Mouse (Mus musculus) heart, embryonic 10.5 days (tissue): ENCODE results near the gene Pgpep1. TPM values are rescaled to one million over a fixed set of nuclear protein-coding genes. Genes with fewer than 3 reads are reported as not detected.

Source experiments
- DNase-seq: peaks from one replicate; pipeline ENCODE4 v3.0.0-alpha.2; 2017; ENCODE audit warnings: low spot score
- H3K27ac ChIP-seq: fragments of 300-500 bp; sonication (generic); 2 replicates; pipeline ENCODE4 v1.5.1; 2016; ENCODE audit warnings: mild to moderate bottlenecking
- H3K27me3 ChIP-seq: fragments of 300-500 bp; sonication (generic); 2 replicates; pipeline ENCODE4 v1.6.1; 2016; ENCODE audit warnings: mild to moderate bottlenecking; ENCODE audit not compliant: poor library complexity, insufficient read depth, severe bottlenecking
- H3K36me3 ChIP-seq: fragments of 300-500 bp; sonication (generic); 2 replicates; pipeline ENCODE4 v1.6.1; 2016; ENCODE audit warnings: mild to moderate bottlenecking, moderate library complexity
- H3K4me1 ChIP-seq: fragments of 300-500 bp; sonication (generic); 2 replicates; pipeline ENCODE4 v1.6.1; 2016; ENCODE audit warnings: mild to moderate bottlenecking
- H3K4me3 ChIP-seq: fragments of 300-500 bp; sonication (generic); 2 replicates; pipeline ENCODE4 v1.5.1; 2016; ENCODE audit warnings: mild to moderate bottlenecking, moderate library complexity
- H3K9me3 ChIP-seq: fragments of 300-500 bp; sonication (generic); 2 replicates; pipeline ENCODE4 v1.6.1; 2016; ENCODE audit warnings: mild to moderate bottlenecking, moderate library complexity
- WGBS: fragments of 180-500 bp; shearing (Covaris S2); methylation state at CpG from one replicate; pipeline ENCODE4 v1.1.7; 2016; 5-methylcytosine and 5-hydroxymethylcytosine counted together
- polyA plus RNA-seq: library from polyadenylated mRNA; unstranded; fragments of >200 nt; fragmentation: Nextera tagmentation; extraction: Ambion mirVana; gene quantifications from 2 replicates; pipeline ENCODE4 v1.2.1, GENCODE M21; 2016

Pgpep1 gene
- polyA plus RNA-seq, 1 experiment from 2014 or later, result 42.0 TPM

DNA sequence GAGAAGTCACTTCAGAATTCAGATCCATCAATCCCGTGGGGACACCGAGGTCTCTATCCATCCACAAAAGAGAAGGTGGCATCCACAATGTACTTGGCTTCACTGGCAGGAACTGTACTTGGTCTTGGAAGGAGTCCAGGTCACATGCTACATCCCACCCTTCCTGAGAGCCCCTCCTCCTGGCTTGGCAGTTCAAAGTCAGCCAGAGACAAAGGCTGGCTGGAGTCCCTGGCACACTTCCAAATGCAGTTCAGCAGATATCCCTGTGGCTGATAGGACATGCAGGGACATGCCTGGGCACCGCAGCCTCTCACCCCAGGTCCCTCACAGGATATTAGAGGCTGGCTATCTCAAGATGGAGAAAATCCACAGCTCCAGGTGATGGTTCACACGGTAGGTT is 10.9 kb downstream of the Pgpep1 start:
- no peak overlapping the region for H3K4me3 ChIP-seq
- H3K36me3 ChIP-seq, result peaks cover 36% of the 10 kb centered on the region
- H3K27me3 ChIP-seq, result no peaks in the 10 kb centered on the region
- H3K9me3 ChIP-seq, result no peaks in the 10 kb centered on the region
- peaks cover 52% of the 10 kb centered on the region for H3K4me1 ChIP-seq
- peak overlapping the region; percentile 83 for H3K27ac ChIP-seq
- DNase-seq, result peak; percentile 93
- WGBS, result 42% methylated on average over 4 of the region's 4 CpGs

DNA sequence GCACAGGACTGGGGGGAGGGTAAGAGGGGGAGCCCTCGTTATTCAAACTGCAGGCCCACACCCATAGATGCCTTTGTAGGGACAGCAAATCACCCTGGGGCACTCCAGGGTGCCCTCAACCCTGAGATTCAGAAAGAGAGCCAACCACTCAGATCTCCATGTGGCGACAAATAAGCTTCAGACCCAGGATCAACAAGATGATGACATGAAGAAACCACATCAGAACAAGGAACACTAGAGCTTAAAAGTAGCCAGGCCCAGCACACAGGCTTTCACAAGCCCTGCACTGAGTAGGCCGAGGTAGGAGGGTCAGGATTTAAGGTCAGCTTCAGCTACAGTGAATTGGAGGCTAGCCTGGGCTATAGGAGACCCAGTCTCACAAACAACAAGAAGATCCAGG is 11.3 kb downstream of the Pgpep1 start:
- H3K4me3 ChIP-seq, result no peak overlapping the region
- H3K4me1 ChIP-seq, result peaks cover 52% of the 10 kb centered on the region
- 59% methylated on average over 3 of the region's 3 CpGs for WGBS
- DNase-seq, result no peak
- peak overlapping the region; percentile 83 for H3K27ac ChIP-seq
- H3K27me3 ChIP-seq, result no peaks in the 10 kb centered on the region
- H3K9me3 ChIP-seq, result no peaks in the 10 kb centered on the region
- peaks cover 34% of the 10 kb centered on the region for H3K36me3 ChIP-seq

DNA sequence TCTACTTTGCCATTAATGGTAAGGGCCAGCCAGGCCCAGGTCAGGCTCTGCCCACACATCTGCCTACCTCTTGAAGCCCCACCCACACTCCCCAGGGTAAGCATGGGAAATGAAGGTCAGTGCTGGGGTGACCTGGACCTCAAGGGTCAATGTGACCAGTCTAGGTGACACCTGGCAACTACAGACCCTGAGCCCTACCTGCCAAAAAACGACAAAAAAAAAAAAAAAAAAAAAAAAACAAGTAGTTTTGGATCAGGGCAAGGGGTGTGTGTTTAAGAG is 12.1 kb downstream of the Pgpep1 start:
- Histone ChIP-seq H3K27me3 (no peaks in the 10 kb centered on the region), H3K27ac (peak overlapping the region; percentile 83), H3K4me1 (peaks cover 53% of the 10 kb centered on the region), H3K9me3 (no peaks in the 10 kb centered on the region), H3K4me3 (no peak overlapping the region), H3K36me3 (peaks cover 34% of the 10 kb centered on the region)
- WGBS, result 45% methylated on average over 1 of the region's 1 CpGs
- no peak for DNase-seq

DNA sequence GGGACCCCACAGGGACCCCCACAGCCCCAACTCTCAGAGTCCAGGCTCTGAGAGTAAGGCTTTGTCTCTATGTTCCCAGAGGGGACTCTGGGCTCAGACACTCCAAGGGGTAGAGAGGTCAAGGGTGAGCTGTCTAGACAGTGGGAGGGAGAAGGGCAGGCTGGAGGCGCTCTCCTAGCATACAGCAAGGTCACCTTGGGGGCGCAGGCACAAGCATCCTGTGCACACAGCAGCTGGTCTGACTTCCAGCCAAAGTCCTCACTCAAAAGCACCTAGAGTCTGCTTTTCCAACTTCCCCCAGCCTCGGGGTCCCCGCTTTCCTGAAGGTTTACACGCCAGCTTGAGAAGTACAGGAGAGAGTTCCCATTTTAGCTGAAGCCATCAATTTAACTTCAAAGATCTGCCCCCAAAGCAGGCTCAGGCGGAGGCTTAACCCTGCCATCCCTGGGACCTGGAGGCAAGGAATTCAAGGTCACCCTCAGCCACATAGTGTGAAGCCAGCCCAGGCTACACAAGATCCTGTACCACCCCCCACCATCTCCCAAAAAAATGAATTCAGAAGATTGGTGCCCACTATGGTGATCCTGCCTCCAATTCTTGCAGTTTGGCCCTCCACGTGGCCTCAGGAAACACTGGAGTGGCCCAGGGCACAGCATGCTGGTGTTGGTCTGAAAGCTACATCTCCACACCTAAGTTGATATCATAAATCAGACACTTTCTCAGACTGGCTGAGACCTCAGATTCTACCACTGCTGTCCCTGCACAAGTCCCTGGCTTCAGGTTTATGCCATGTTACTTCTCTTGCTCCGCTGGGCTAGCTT is 12.6 kb downstream of the Pgpep1 start:
- peaks cover 32% of the 10 kb centered on the region for H3K36me3 ChIP-seq
- no peak for DNase-seq
- no peaks in the 10 kb centered on the region for H3K27me3 ChIP-seq
- H3K27ac ChIP-seq, result peak overlapping the region; percentile 83
- 48% methylated on average over 8 of the region's 8 CpGs for WGBS
- no peaks in the 10 kb centered on the region for H3K9me3 ChIP-seq
- no peak overlapping the region for H3K4me3 ChIP-seq
- H3K4me1 ChIP-seq, result peaks cover 57% of the 10 kb centered on the region

DNA sequence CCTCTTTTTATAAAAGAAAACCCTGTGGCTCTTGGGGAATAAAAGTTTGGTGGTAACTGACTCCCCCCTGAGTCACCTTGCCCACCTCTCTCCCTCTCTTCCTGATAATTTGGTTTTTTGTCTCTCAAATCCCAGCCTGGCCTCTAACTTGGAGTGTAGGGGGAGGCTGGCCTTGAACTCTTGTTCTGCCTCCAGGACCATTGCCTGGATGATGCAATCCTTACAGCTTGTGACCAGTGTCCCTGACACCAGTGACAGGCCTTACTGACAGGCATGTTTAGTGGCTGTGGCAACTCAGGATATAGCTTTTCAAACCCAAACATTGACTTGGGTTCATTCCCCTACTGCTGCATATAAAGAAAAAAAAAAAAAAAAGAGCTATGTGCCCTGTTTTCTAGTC is 13.4 kb downstream of the Pgpep1 start:
- Histone ChIP-seq H3K27ac (peak overlapping the region; percentile 83), H3K4me1 (peaks cover 57% of the 10 kb centered on the region), H3K27me3 (no peaks in the 10 kb centered on the region), H3K9me3 (no peaks in the 10 kb centered on the region), H3K4me3 (no peak overlapping the region), H3K36me3 (peaks cover 24% of the 10 kb centered on the region)
- DNase-seq, result no peak

DNA sequence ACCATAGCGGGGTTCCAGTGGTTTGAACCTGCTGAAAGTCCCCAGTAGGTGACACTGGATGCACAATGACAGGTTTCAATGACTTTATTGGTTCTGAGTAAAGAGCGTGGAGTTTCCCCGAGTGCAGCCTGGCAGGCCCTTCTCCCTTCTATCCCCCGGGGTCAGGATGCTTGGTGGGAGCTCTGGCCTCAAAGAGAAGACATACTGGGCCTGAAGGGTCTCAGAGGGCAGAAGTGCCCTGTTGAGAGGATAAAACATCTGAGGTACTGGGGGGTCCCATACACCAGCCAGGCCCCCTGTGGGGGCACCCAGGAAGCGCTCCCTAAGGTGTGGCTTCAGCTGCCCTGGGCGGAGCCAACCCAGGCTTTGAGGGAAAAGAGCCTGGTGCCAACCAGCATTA is 13.8 kb downstream of the Pgpep1 start:
- H3K27me3 ChIP-seq, result no peaks in the 10 kb centered on the region
- no peak overlapping the region for H3K4me3 ChIP-seq
- 71% methylated on average over 6 of the region's 6 CpGs for WGBS
- H3K9me3 ChIP-seq, result no peaks in the 10 kb centered on the region
- peaks cover 57% of the 10 kb centered on the region for H3K4me1 ChIP-seq
- H3K36me3 ChIP-seq, result peaks cover 21% of the 10 kb centered on the region
- H3K27ac ChIP-seq, result peak overlapping the region; percentile 83
- no peak for DNase-seq

DNA sequence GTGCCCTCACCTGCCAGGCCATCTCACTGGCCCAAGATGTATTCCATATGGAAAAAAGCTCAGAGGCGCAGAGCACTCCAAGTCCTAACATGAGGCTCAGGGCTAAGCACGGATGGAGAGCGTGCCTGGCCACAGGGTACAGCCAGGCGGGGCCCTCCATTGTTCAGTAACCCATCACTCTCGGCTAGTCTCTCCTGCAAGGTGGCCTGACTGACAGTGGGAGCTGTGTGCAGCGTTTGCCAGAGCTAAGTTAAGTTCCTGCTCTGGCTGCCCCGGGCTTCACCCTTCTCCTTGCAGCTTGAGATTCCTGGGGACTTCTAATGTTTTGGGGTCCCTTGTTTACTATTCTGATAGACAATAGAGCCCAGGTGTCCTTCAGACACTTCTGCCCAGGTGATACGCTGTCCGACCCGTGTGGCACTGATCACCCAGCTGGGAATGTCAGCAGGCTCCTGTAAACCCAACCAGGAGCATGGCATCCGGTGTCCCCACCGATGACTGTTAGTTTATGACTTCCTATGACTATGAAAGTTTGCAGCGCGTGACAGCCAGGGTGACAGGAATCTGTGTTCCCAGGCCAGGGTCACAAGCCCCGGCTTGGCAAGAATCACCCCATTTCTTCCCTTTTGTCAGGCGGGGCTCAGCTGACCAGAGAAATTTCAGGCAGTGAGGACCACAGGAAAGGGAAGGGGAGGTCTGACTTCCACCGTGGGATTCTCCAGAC is 14.5 kb downstream of the Pgpep1 start:
- H3K36me3 ChIP-seq, result peaks cover 14% of the 10 kb centered on the region
- 65% methylated on average over 17 of the region's 17 CpGs for WGBS
- no peak for DNase-seq
- H3K4me3 ChIP-seq, result no peak overlapping the region; the same call in 1 of the 2 replicates
- H3K4me1 ChIP-seq, result peaks cover 57% of the 10 kb centered on the region
- peak overlapping the region; percentile 83 for H3K27ac ChIP-seq
- no peaks in the 10 kb centered on the region for H3K27me3 ChIP-seq
- H3K9me3 ChIP-seq, result no peaks in the 10 kb centered on the region

DNA sequence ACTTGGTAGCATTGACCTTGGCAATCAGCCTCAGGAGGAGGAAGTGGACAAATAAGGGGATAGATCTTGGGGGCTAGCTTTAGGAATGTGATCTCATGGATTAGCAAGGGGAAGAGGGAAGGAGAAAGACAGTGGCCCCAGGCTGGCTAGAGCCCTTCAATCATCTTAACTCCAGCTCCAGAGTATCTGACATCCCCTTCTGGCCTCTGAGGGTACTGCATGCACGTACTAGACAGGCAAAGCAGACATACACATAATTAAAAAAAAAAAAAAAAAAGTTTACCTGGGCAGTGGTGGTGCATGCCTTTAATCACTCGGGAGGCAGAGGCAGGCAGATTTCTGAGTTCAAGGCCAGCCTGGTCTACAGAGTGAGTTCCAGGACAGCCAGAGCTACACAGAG is 16.1 kb downstream of the Pgpep1 start:
- no peak for DNase-seq
- Histone ChIP-seq H3K36me3 (peaks cover 4% of the 10 kb centered on the region; the same call in 1 of the 2 replicates), H3K4me1 (peaks cover 43% of the 10 kb centered on the region), H3K27ac (no peak overlapping the region), H3K9me3 (no peaks in the 10 kb centered on the region), H3K4me3 (no peak overlapping the region), H3K27me3 (no peaks in the 10 kb centered on the region)
- 82% methylated on average over 2 of the region's 2 CpGs for WGBS

DNA sequence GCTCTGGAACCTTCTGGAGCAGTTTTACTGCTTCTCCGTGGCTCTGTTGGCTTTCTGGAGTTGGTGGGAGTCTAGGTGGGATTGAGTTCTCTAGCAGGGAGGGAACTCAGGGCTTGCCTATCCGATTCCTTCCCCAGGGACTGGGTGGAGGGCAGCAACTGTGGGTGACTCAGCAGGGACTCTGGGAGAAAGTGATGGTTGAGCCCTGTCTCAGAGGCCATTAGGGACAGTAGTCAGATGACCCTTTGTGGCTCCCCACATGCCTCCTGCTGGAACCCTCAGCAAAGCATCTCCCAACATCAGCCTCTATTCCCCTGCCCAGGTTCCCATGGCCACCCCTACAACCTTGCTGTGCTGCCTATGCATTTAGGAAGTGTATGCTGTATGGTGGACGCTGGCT is 17.2 kb downstream of the Pgpep1 start:
- Histone ChIP-seq H3K9me3 (no peaks in the 10 kb centered on the region), H3K4me3 (no peak overlapping the region), H3K4me1 (peaks cover 40% of the 10 kb centered on the region), H3K27me3 (no peaks in the 10 kb centered on the region), H3K27ac (peak overlapping the region; percentile 13; the same call in 1 of the 2 replicates), H3K36me3 (no peaks in the 10 kb centered on the region)
- 50% methylated on average over 3 of the region's 3 CpGs for WGBS
- DNase-seq, result no peak

DNA sequence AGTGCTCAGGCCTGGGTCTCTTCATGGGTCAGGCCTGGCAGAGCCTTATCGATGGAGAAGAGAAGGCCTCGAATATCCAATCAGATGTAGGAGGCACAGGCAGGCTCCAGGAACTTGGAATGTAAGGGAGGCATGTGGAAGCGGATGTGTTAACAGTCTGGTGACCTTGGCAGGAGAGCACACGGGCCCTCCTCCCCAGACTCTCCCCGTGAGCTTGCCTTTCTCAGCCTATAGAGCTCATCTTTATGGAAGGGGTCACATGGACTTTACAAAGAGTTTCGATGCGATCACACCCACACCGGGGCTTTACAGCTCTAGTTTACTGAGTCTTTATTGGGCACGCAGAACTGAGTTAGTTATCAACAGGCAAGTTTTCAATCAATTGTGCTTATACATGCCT is 21.4 kb downstream of the Pgpep1 start:
- Histone ChIP-seq H3K4me1 (peaks cover 33% of the 10 kb centered on the region), H3K27me3 (no peaks in the 10 kb centered on the region), H3K36me3 (no peaks in the 10 kb centered on the region), H3K27ac (peak overlapping the region; percentile 56), H3K4me3 (no peak overlapping the region), H3K9me3 (no peaks in the 10 kb centered on the region)
- WGBS, result 60% methylated on average over 9 of the region's 9 CpGs
- DNase-seq, result no peak

DNA sequence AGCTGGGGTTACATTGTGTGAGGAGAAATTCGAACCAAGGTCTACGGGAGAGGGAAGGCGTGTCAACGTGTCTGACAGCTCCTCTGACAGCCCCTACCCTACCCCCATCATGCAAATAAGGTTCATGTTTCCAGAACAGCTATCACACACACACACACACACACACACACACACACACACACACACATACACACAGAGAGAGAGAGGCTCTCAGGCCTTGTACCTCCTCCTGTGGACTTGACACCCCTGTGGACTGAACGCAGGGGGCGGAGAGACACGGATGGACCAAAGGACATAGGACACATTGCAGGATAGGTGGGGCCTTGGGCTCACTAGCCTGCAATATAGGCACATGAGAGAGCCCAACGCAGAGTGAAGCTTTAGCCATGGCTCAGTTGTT is 23.4 kb downstream of the Pgpep1 start:
- no peak for DNase-seq
- H3K9me3 ChIP-seq, result no peaks in the 10 kb centered on the region
- H3K4me3 ChIP-seq, result no peak overlapping the region
- H3K27me3 ChIP-seq, result peaks cover 12% of the 10 kb centered on the region
- H3K36me3 ChIP-seq, result no peaks in the 10 kb centered on the region
- peaks cover 33% of the 10 kb centered on the region for H3K4me1 ChIP-seq
- 57% methylated on average over 8 of the region's 8 CpGs for WGBS
- peak overlapping the region; percentile 47; the same call in 1 of the 2 replicates for H3K27ac ChIP-seq

DNA sequence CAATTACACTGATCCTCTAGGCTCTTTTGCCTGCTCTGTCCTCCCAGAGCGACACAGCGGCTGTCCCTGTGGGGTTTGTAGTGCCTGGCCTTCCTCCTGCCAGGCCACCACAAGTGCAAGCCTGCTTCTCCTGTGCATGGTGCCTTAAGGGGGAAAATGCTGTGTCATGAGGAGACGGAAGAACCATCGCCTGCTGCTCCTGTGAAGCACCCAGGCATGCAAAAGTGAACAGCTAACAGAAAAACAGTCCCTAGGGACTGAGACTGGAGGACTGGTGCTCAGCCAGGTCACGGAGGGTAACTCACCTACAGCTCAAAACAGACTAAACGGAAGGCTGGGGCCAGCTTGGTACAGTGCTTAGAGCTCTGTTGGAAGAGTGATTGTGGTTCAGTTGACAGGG is 24.7 kb downstream of the Pgpep1 start:
- 78% methylated on average over 6 of the region's 6 CpGs for WGBS
- Histone ChIP-seq H3K36me3 (no peaks in the 10 kb centered on the region), H3K27me3 (peaks cover 25% of the 10 kb centered on the region), H3K27ac (peak overlapping the region; percentile 39; the same call in 1 of the 2 replicates), H3K4me3 (no peak overlapping the region), H3K4me1 (peaks cover 46% of the 10 kb centered on the region), H3K9me3 (no peaks in the 10 kb centered on the region)
- no peak for DNase-seq

DNA sequence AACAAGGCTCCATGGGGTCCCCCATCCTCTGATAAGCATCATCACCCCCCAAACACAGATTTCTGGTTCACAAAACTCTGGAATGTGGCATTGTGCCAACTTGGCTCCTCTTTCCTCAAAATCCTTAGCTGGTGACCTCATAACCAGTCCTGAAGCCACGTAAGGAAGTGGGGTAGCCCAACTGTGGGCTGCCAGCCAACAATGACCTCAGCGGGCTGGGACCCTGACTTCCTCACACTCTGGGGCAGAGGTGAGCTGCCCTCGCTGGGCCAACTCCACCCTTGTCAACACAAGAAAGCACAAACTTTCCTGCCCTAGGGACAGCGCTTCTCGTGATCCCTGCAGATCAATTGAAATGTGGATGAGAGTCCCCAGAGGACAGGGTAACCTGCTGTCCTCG is 26.1 kb downstream of the Pgpep1 start:
- no peaks in the 10 kb centered on the region for H3K9me3 ChIP-seq
- WGBS, result 54% methylated on average over 6 of the region's 6 CpGs
- DNase-seq, result no peak

More for the DNA sequence above, 26.1 kb downstream of the Pgpep1 start:
- Histone ChIP-seq H3K36me3 (no peaks in the 10 kb centered on the region), H3K27ac (peak overlapping the region; percentile 52; the same call in 1 of the 2 replicates), H3K4me3 (no peak overlapping the region), H3K4me1 (peaks cover 59% of the 10 kb centered on the region), H3K27me3 (peaks cover 25% of the 10 kb centered on the region)
